Mouse (Mus musculus) right cerebral cortex, postnatal 4 days (tissue): ENCODE results near the gene Qrfpr.

Experiments
- DNase-seq: peaks from one replicate; pipeline ENCODE4 v3.0.0-alpha.2; 2022

The Qrfpr gene

DNA sequence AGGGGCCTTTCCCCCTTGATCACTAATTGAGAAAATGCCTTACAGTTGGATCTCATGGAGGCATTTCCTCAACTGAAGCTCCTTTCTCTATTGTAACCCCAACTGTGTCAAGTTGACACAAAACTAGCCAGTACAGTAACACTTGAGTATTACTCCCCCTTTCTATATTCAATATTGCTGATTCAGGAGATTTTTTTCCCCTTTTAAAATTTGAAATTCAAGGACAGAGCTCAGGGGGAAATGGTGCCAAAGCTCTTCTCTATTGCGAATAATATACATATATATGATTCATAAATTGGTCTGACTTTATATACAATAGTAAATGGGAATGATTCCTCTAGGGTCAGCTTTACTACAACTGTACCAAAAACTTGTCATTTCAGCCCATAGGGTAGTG is 71.6 kb downstream of the Qrfpr start:
- no peak for DNase-seq

GRCm38 (mm10) chr3:36138996-36139395 is 83.1 kb downstream of the Qrfpr start:
- DNase-seq, result no peak

DNA sequence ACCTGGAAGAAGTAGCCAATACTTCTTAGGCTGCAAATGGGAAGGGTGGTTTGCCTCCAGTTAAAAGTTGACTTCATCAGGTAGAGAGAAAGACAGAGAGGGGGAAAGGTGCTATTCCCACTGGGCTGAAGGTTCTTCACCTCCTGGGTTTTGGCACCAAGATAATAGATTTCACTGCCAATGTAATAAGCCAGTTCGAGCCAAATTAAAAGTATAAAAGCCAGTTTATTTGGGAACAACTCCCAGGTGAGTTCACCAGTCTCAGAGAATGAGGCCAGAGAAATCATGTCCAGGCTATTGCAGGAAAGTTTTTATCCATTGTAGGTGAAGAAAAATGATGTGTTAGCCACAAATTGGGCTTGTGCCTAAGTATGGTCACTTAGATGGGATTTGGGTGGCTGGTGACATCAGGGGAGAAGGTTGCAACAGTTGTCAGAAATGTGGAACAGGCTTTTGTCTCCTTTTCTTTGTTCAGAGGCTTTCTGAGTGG is 83.9 kb downstream of the Qrfpr start:
- no peak for DNase-seq

GRCm38 (mm10) chr3:36137560-36137959 is 84.6 kb downstream of the Qrfpr start:
- DNase-seq, result no peak

- no peak for DNase-seq
These were observed 86.0 kb downstream of the Qrfpr start for GRCm38 (mm10) chr3:36136152-36136551.
